Mouse (Mus musculus): ENCODE measurements at regions not wholly inside any gene's neighbourhood (a gene's known extent, or its start where the extent isn't known, plus 50 kb on each side); places are given as distances from the start of the nearest gene placed in this dataset.

DNA sequence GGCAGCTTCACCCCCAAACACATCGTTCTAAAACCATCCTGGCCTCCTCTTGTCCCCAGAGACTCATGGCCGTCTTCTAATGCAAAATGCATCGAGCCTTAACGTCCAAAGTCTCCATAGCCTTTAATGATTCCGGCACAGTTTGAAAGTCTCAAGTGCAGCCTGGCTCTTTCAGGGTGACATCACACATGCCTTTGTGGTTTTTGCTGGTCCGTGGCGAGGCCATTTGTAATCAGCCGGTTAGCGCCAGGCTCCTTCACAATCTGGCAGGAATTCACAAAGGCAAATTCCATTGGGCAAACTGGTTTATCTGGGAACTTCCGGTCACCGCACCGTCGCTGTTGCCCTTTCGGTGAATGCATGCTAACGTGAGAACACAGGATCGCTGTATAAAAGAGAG is 75.4 kb upstream of the Runx3 start:
- no peak for ATAC-seq (ENCODE audit: low FRiP score, low TSS enrichment)
- Histone ChIP-seq H3K4me3 (ENCODE audit: low read length) (no peak overlapping the region), H3K27me3 (ENCODE audit: control insufficient read depth, insufficient read depth, low read length) (no peaks in the 10 kb centered on the region), H3K9ac (ENCODE audit: low read depth, low read length) (no peak overlapping the region), H3K27ac (ENCODE audit: low read depth, low read length) (no peak overlapping the region), H3K9me3 (ENCODE audit: control insufficient read depth, low read length) (no peaks in the 10 kb centered on the region), H3K4me1 (ENCODE audit: control insufficient read depth, insufficient read depth, low read length) (no peaks in the 10 kb centered on the region), H3K4me2 (replicated peaks; ENCODE audit: low read depth, low read length) (no peak overlapping the region), H3K36me3 (ENCODE audit: control insufficient read depth, insufficient read depth, low read length) (no peaks in the 10 kb centered on the region)
- WGBS, result 79% methylated on average over 16 of the region's 16 CpGs

DNA sequence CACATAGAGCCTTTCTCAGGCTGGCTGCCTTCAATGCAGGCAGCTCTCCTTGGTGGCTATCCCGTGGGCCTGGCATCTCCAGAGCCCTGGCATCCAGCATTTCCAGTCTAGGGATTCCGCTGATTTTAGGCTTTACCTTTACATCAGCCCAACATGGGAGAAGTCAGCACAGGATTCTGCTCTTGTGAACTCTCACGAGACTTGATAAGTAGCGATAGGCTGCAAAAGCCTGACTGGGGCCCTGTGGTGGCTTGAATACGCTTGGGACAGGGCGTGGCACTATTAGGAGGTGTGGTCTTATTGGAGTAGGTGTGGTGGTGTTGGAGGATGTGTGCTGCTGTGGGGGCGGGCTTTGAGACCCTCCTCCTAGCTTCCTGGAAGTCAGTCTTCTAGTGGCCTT is 73.8 kb upstream of the Runx3 start:
- 85% methylated on average over 7 of the region's 7 CpGs for WGBS
- no peak overlapping the region for H3K4me2 ChIP-seq (replicated peaks; ENCODE audit: low read depth, low read length)
- no peak overlapping the region for H3K27ac ChIP-seq (ENCODE audit: low read depth, low read length)
- H3K27me3 ChIP-seq (ENCODE audit: control insufficient read depth, insufficient read depth, low read length), result no peaks in the 10 kb centered on the region
- no peaks in the 10 kb centered on the region for H3K4me1 ChIP-seq (ENCODE audit: control insufficient read depth, insufficient read depth, low read length)
- no peak overlapping the region for H3K9ac ChIP-seq (ENCODE audit: low read depth, low read length)
- H3K9me3 ChIP-seq (ENCODE audit: control insufficient read depth, low read length), result no peaks in the 10 kb centered on the region
- ATAC-seq (ENCODE audit: low FRiP score, low TSS enrichment), result no peak
- H3K36me3 ChIP-seq (ENCODE audit: control insufficient read depth, insufficient read depth, low read length), result no peaks in the 10 kb centered on the region
- H3K4me3 ChIP-seq (ENCODE audit: low read length), result no peak overlapping the region

DNA sequence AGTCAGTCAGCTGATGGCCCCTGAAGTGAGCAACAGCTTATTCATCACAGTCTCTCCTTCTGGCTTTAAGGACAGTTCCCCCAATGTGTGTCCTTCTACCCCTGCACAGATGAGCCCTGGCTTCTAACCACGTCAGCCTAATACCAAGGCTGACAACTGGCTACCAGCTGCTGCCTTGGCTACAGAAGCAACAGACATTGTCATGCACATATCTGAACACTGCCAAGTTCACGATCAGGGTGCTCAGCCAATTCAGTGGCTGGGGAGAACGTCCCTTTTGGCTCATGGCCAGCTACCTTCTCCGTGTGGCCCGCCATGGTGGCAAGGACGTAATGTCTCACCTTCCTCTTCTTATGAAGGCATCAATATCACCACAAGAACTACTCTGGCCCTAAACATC is 73.2 kb upstream of the Runx3 start:
- Histone ChIP-seq H3K9me3 (ENCODE audit: control insufficient read depth, low read length) (no peaks in the 10 kb centered on the region), H3K27ac (ENCODE audit: low read depth, low read length) (no peak overlapping the region), H3K4me2 (replicated peaks; ENCODE audit: low read depth, low read length) (no peak overlapping the region), H3K36me3 (ENCODE audit: control insufficient read depth, insufficient read depth, low read length) (no peaks in the 10 kb centered on the region), H3K4me1 (ENCODE audit: control insufficient read depth, insufficient read depth, low read length) (no peaks in the 10 kb centered on the region), H3K9ac (ENCODE audit: low read depth, low read length) (no peak overlapping the region), H3K4me3 (ENCODE audit: low read length) (no peak overlapping the region), H3K27me3 (ENCODE audit: control insufficient read depth, insufficient read depth, low read length) (no peaks in the 10 kb centered on the region)
- ATAC-seq (ENCODE audit: low FRiP score, low TSS enrichment), result no peak
- WGBS, result 80% methylated on average over 6 of the region's 6 CpGs

DNA sequence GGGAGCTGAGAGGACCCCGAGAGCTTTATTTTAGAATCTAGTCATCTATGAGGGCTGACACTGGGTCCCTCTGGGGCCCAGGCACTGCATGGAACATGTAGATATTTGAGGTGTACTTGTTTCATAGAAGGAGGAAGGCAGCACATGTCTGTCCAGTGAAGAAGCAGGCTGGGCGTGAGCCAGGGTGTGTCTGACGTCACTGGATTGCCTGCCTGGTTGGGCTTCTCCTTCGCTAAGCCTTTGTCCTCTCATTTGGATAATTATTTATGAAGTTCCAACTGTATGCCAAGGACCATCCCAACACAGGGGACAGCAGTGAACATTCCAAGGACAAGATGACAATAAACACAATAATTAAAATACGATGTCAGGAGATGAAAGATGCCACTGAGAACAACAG is 72.7 kb upstream of the Runx3 start:
- no peak overlapping the region for H3K9ac ChIP-seq (ENCODE audit: low read depth, low read length)
- no peaks in the 10 kb centered on the region for H3K36me3 ChIP-seq (ENCODE audit: control insufficient read depth, insufficient read depth, low read length)
- no peaks in the 10 kb centered on the region for H3K9me3 ChIP-seq (ENCODE audit: control insufficient read depth, low read length)
- H3K27me3 ChIP-seq (ENCODE audit: control insufficient read depth, insufficient read depth, low read length), result no peaks in the 10 kb centered on the region
- ATAC-seq (ENCODE audit: low FRiP score, low TSS enrichment), result no peak
- H3K27ac ChIP-seq (ENCODE audit: low read depth, low read length), result no peak overlapping the region
- no peak overlapping the region for H3K4me2 ChIP-seq (replicated peaks; ENCODE audit: low read depth, low read length)
- 81% methylated on average over 5 of the region's 5 CpGs for WGBS
- no peaks in the 10 kb centered on the region for H3K4me1 ChIP-seq (ENCODE audit: control insufficient read depth, insufficient read depth, low read length)
- no peak overlapping the region for H3K4me3 ChIP-seq (ENCODE audit: low read length)

DNA sequence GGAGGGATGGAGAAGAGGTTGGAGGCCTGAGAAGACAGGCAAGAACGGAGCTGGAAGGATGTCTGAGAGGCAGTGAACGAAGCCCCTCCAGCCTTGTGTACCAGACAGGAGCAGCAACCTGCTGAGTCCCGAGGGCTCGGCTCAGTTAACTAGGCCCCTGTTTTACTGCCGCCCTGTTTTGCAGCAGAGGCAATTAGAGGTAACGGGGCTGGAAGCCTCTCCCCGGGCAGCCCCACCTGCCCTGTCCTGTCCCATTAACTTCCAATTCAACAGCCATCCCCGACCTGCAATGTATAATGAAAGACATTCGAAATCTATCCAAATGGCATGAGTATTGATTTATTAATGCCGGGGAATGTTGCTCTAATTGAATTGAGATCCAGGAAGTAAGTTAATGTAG is 70.5 kb upstream of the Runx3 start:
- no peaks in the 10 kb centered on the region for H3K4me1 ChIP-seq (ENCODE audit: control insufficient read depth, insufficient read depth, low read length)
- no peak overlapping the region for H3K4me2 ChIP-seq (replicated peaks; ENCODE audit: low read depth, low read length)
- no peaks in the 10 kb centered on the region for H3K27me3 ChIP-seq (ENCODE audit: control insufficient read depth, insufficient read depth, low read length)
- no peak overlapping the region for H3K9ac ChIP-seq (ENCODE audit: low read depth, low read length)
- WGBS, result 34% methylated on average over 10 of the region's 10 CpGs
- no peaks in the 10 kb centered on the region for H3K36me3 ChIP-seq (ENCODE audit: control insufficient read depth, insufficient read depth, low read length)
- H3K4me3 ChIP-seq (ENCODE audit: low read length), result no peak overlapping the region
- ATAC-seq (ENCODE audit: low FRiP score, low TSS enrichment), result no peak
- no peak overlapping the region for H3K27ac ChIP-seq (ENCODE audit: low read depth, low read length)
- H3K9me3 ChIP-seq (ENCODE audit: control insufficient read depth, low read length), result no peaks in the 10 kb centered on the region

DNA sequence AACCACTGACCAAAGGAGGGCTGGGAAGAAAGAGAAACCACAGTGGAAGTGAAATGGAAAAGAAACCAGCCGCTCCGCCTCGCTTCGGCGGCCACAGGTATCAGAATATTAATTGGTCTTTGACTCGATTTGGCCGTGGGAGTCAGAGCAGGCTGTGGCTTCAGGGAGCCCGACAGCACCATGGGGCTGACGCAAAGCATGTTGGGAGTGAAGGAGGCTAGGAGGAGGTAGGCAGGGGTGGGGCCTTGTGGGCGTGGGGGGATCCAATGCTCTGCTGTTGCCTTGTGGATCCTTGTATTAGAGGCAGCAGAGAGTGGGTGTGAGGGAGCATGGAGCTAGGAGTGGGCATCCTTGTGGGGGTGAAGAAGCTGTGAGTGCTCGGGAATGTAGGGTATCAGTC is 69.0 kb upstream of the Runx3 start:
- Histone ChIP-seq H3K4me3 (ENCODE audit: low read length) (no peak overlapping the region), H3K27me3 (ENCODE audit: control insufficient read depth, insufficient read depth, low read length) (no peaks in the 10 kb centered on the region), H3K9me3 (ENCODE audit: control insufficient read depth, low read length) (no peaks in the 10 kb centered on the region), H3K27ac (ENCODE audit: low read depth, low read length) (no peak overlapping the region), H3K4me1 (ENCODE audit: control insufficient read depth, insufficient read depth, low read length) (no peaks in the 10 kb centered on the region), H3K4me2 (replicated peaks; ENCODE audit: low read depth, low read length) (no peak overlapping the region), H3K9ac (ENCODE audit: low read depth, low read length) (no peak overlapping the region), H3K36me3 (ENCODE audit: control insufficient read depth, insufficient read depth, low read length) (no peaks in the 10 kb centered on the region)
- 64% methylated on average over 11 of the region's 11 CpGs for WGBS
- ATAC-seq (ENCODE audit: low FRiP score, low TSS enrichment), result no peak

DNA sequence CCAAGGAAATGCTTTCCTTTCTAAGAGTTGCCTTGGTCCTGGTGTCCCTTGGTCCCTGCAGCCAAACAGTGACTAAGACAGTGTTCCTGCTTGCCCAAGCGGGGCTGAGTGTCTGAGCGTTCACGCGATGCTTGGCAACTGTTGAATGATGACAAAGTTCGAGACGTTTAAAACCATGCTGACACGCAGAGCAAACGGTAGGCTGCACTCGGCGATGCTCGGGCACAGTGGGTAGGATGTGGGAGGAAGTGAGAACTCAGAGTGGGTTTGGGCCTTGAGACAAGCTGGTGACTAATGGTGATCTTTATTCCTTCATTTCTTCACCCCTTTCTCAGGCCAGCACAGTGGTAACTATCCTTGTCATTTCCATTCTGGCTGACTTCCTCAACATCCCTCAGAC is 66.9 kb upstream of the Runx3 start:
- no peaks in the 10 kb centered on the region for H3K27me3 ChIP-seq (ENCODE audit: control insufficient read depth, insufficient read depth, low read length)
- H3K4me3 ChIP-seq (ENCODE audit: low read length), result no peak overlapping the region
- H3K4me2 ChIP-seq (replicated peaks; ENCODE audit: low read depth, low read length), result no peak overlapping the region
- H3K27ac ChIP-seq (ENCODE audit: low read depth, low read length), result no peak overlapping the region
- no peak for ATAC-seq (ENCODE audit: low FRiP score, low TSS enrichment)
- H3K36me3 ChIP-seq (ENCODE audit: control insufficient read depth, insufficient read depth, low read length), result no peaks in the 10 kb centered on the region
- H3K9ac ChIP-seq (ENCODE audit: low read depth, low read length), result no peak overlapping the region
- no peaks in the 10 kb centered on the region for H3K4me1 ChIP-seq (ENCODE audit: control insufficient read depth, insufficient read depth, low read length)
- no peaks in the 10 kb centered on the region for H3K9me3 ChIP-seq (ENCODE audit: control insufficient read depth, low read length)
- WGBS, result 94% methylated on average over 11 of the region's 11 CpGs

DNA sequence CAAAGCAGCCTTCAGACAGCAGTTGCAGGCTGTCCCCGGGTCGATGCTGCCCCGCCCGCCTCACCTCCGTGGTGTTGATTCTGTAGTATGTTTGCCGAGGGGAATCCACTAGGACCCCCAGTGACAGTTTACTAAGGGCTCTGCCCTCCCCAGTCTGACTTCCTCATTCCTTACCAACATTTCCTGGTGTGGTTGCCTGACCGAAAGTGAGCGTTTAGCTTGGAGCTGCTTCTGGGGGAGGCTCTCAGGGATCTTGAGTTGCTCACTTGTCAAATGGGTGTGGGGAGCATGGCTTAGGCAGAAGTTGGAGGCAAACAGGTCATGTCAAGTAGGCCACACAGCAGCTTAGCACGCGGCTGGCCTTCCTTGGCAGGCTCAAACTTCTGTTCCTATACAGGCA is 66.1 kb upstream of the Runx3 start:
- Histone ChIP-seq H3K9ac (ENCODE audit: low read depth, low read length) (no peak overlapping the region), H3K4me1 (ENCODE audit: control insufficient read depth, insufficient read depth, low read length) (no peaks in the 10 kb centered on the region), H3K27me3 (ENCODE audit: control insufficient read depth, insufficient read depth, low read length) (no peaks in the 10 kb centered on the region), H3K9me3 (ENCODE audit: control insufficient read depth, low read length) (no peaks in the 10 kb centered on the region), H3K4me3 (ENCODE audit: low read length) (no peak overlapping the region), H3K4me2 (replicated peaks; ENCODE audit: low read depth, low read length) (no peak overlapping the region), H3K27ac (ENCODE audit: low read depth, low read length) (no peak overlapping the region), H3K36me3 (ENCODE audit: control insufficient read depth, insufficient read depth, low read length) (no peaks in the 10 kb centered on the region)
- WGBS, result 69% methylated on average over 10 of the region's 10 CpGs
- no peak for ATAC-seq (ENCODE audit: low FRiP score, low TSS enrichment)

DNA sequence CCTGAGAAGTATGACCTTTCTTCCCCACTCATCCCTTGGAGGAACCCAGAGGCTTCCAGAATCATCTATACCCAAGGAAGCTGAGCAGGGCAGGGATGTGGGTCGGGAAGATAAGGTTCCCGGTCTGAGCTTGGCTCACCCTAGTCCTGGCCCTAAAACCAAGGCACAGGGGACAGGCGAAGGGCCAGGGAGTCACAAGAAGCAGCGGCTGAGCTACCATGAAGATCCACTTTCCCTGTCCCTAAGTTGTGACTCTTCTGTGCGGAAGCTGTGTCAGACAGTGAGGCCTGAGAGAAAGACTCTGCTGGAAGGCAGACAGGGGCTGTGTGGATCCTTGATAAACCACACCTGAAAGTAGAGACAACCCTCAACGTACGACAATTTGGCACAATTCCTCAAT is 64.1 kb upstream of the Runx3 start:
- Histone ChIP-seq H3K9me3 (ENCODE audit: control insufficient read depth, low read length) (no peaks in the 10 kb centered on the region), H3K9ac (ENCODE audit: low read depth, low read length) (no peak overlapping the region), H3K4me3 (ENCODE audit: low read length) (no peak overlapping the region), H3K27me3 (ENCODE audit: control insufficient read depth, insufficient read depth, low read length) (no peaks in the 10 kb centered on the region), H3K4me2 (replicated peaks; ENCODE audit: low read depth, low read length) (no peak overlapping the region), H3K4me1 (ENCODE audit: control insufficient read depth, insufficient read depth, low read length) (no peaks in the 10 kb centered on the region), H3K36me3 (ENCODE audit: control insufficient read depth, insufficient read depth, low read length) (no peaks in the 10 kb centered on the region), H3K27ac (ENCODE audit: low read depth, low read length) (no peak overlapping the region)
- 95% methylated on average over 7 of the region's 7 CpGs for WGBS
- ATAC-seq (ENCODE audit: low FRiP score, low TSS enrichment), result no peak

DNA sequence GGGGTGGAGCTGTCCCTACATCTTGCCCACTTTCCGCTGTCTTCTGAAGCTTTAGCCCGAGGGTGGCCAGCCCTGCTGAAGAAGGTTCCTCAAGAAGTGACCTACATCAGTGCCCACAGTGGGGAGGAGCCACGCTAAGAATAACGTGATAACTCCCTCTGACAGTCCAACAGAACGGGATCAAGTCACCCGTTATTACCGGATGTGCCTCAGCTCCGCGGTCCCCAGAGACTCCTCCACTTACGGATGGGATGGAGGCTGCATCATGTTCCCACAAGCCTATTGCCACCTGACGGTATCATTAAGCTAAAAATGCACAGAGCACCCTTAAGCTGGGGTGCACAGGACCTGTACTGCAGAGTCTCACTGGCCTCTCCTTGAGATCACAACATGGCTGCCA is 63.2 kb upstream of the Runx3 start:
- no peak overlapping the region for H3K27ac ChIP-seq (ENCODE audit: low read depth, low read length)
- 81% methylated on average over 11 of the region's 11 CpGs for WGBS
- H3K27me3 ChIP-seq (ENCODE audit: control insufficient read depth, insufficient read depth, low read length), result no peaks in the 10 kb centered on the region
- no peak overlapping the region for H3K4me3 ChIP-seq (ENCODE audit: low read length)
- no peak overlapping the region for H3K4me2 ChIP-seq (replicated peaks; ENCODE audit: low read depth, low read length)
- ATAC-seq (ENCODE audit: low FRiP score, low TSS enrichment), result no peak
- no peak overlapping the region for H3K9ac ChIP-seq (ENCODE audit: low read depth, low read length)
- no peaks in the 10 kb centered on the region for H3K36me3 ChIP-seq (ENCODE audit: control insufficient read depth, insufficient read depth, low read length)
- H3K9me3 ChIP-seq (ENCODE audit: control insufficient read depth, low read length), result no peaks in the 10 kb centered on the region
- no peaks in the 10 kb centered on the region for H3K4me1 ChIP-seq (ENCODE audit: control insufficient read depth, insufficient read depth, low read length)
